Mouse (Mus musculus): ENCODE measurements around the gene Lrrtm1. TPM values are rescaled to one million over a fixed set of nuclear protein-coding genes. Genes with fewer than 3 reads are reported as not detected.
A peak's percentile ranks its signal among the peaks of the same experiment; 100 is the strongest.

The Lrrtm1 gene
- polyA plus RNA-seq, 1 experiment from 2014 or later: 8.8 TPM

DNA sequence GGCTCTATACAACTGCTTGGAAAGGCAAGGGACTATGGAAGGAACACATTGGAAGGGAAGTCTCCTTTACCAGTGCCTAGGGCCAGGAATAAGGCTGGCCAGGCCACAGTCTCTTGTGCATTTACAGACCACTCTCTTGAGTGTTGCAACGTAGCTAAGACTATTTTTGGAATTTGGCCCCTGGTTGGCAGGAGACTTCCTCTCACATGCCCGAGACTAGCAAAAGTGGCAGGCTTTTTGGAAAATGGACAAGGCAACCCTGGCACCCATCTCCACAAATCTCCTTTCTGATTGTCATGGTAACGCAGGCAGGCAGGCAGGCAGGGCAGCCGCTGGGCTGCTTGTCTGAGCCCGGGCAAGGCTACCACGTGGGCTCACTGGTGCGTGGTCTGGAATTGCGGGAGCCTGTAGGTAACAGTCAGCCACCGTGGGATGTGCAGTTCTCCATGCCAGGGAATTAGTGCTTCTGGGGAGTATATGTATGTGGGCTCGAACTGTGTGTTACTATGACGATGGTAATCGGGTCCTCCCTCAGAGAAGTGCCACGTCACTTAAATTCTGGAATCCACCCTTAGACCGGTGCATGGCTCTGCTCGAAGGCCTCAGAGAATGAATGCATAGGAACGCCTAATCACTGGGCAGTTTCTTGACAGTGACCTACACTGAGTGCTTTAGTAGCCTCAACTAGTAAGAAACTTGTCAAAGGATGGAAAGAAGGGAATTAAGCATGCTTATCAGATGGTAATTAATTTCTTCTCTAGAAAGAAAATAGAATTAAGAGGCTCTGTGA, 19.4 kb upstream of the Lrrtm1 start:
- Histone ChIP-seq H3K27ac (ENCODE audit: low read depth, low read length) (no peak overlapping the region), H3K27me3 (ENCODE audit: control insufficient read depth, insufficient read depth, low read length) (no peaks in the 10 kb centered on the region), H3K4me3 (ENCODE audit: low read depth, low read length) (no peak overlapping the region), H3K4me1 (ENCODE audit: control insufficient read depth, insufficient read depth, low read length) (peaks cover 8% of the 10 kb centered on the region), H3K9me3 (ENCODE audit: control insufficient read depth, low read length) (no peaks in the 10 kb centered on the region), H3K4me2 (no peak overlapping the region), H3K36me3 (ENCODE audit: control insufficient read depth, insufficient read depth, low read length) (no peaks in the 10 kb centered on the region), H3K9ac (ENCODE audit: low read length) (no peak overlapping the region)
- 31% methylated on average over 16 of the region's 16 CpGs for WGBS
- DNase-seq (ENCODE audit: low spot score, missing footprints) (no peak), ATAC-seq (ENCODE audit: low FRiP score) (peak; percentile 76)

DNA sequence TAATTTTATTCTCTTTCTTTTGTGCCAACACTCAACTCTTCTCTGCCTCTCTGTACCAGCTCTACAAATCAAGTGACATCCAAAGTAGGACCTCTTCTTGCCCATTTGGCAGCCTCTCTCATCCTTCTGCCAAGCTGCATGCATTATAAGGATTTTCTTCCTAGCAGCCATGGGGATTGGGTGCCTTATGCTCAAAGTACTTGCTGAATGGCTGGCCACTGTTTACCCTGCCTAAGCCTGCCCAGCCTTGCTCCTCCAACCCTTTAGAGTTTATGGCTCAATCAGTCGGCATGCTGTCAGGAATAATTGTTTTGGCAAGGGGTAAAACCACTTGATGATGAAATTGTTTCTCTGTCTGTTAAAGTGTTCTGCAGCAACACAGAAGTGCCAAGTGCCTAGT, 2.1 kb upstream of the Lrrtm1 start:
- no peak for DNase-seq (ENCODE audit: low spot score, missing footprints)
- Histone ChIP-seq H3K36me3 (ENCODE audit: control insufficient read depth, insufficient read depth, low read length) (no peaks in the 10 kb centered on the region), H3K4me2 (no peak overlapping the region), H3K27me3 (ENCODE audit: control insufficient read depth, insufficient read depth, low read length) (peaks cover 14% of the 10 kb centered on the region), H3K27ac (ENCODE audit: low read depth, low read length) (no peak overlapping the region), H3K9ac (ENCODE audit: low read length) (no peak overlapping the region), H3K4me3 (ENCODE audit: low read depth, low read length) (no peak overlapping the region), H3K4me1 (ENCODE audit: control insufficient read depth, insufficient read depth, low read length) (peaks cover 7% of the 10 kb centered on the region; the same call in 1 of the 2 replicates), H3K9me3 (ENCODE audit: control insufficient read depth, low read length) (no peaks in the 10 kb centered on the region)
- WGBS: 40% methylated on average over 1 of the region's 1 CpGs
- no peak for ATAC-seq (ENCODE audit: low FRiP score)

DNA sequence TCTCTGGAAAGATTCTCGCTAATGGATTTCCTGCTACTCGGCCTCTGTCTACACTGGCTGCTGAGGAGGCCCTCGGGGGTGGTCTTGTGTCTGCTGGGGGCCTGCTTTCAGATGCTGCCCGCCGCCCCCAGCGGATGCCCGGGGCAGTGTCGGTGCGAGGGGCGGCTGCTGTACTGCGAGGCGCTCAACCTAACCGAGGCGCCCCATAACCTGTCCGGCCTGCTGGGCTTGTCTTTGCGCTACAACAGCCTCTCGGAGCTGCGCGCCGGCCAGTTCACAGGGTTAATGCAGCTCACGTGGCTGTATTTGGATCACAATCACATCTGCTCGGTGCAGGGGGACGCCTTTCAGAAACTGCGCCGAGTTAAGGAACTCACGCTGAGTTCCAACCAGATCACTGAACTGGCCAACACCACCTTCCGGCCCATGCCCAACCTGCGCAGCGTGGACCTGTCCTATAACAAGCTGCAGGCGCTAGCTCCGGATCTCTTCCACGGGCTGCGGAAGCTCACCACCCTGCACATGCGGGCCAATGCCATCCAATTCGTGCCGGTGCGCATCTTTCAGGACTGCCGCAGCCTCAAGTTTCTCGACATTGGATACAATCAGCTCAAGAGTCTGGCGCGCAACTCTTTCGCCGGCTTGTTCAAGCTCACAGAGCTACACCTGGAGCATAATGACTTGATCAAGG, 1.2 kb downstream of the Lrrtm1 start:
- WGBS: under 1% methylated on average over 43 of the region's 43 CpGs
- DNase-seq (ENCODE audit: low spot score, missing footprints): peak; percentile 98

DNA sequence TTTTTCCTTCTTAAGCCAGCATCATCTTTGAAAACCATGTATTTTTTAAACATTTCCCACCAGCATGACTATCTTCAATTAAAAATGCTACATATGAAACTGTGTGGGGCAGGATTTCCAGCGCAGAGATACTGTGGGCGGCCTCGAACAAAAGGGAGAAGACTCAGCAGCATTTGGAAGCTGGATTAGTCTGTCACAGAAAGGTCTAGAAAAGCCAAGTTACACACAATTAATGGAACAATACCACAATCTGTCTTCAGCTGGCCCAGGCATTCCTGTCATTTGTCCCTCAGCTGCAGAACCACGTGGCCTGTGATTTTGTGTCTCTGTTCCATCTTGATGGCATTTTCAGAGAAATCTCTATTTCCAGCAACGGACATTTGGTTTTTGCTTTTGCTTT, 11.0 kb downstream of the Lrrtm1 start:
- Histone ChIP-seq H3K4me3 (ENCODE audit: low read depth, low read length) (no peak overlapping the region), H3K4me1 (ENCODE audit: control insufficient read depth, insufficient read depth, low read length) (no peaks in the 10 kb centered on the region), H3K36me3 (ENCODE audit: control insufficient read depth, insufficient read depth, low read length) (no peaks in the 10 kb centered on the region), H3K9me3 (ENCODE audit: control insufficient read depth, low read length) (no peaks in the 10 kb centered on the region), H3K27me3 (ENCODE audit: control insufficient read depth, insufficient read depth, low read length) (no peaks in the 10 kb centered on the region), H3K9ac (ENCODE audit: low read length) (no peak overlapping the region), H3K4me2 (no peak overlapping the region), H3K27ac (ENCODE audit: low read depth, low read length) (no peak overlapping the region)
- ATAC-seq (ENCODE audit: low FRiP score): no peak
- 77% methylated on average over 5 of the region's 5 CpGs for WGBS
- peak; percentile 60 for DNase-seq (ENCODE audit: low spot score, missing footprints)

More for the DNA sequence above, 1.2 kb downstream of the Lrrtm1 start:
- peak; percentile 85 for ATAC-seq (ENCODE audit: low FRiP score)
- H3K27me3 ChIP-seq (ENCODE audit: control insufficient read depth, insufficient read depth, low read length): peaks cover 16% of the 10 kb centered on the region
- no peaks in the 10 kb centered on the region for H3K9me3 ChIP-seq (ENCODE audit: control insufficient read depth, low read length)
- no peaks in the 10 kb centered on the region for H3K36me3 ChIP-seq (ENCODE audit: control insufficient read depth, insufficient read depth, low read length)
- H3K4me3 ChIP-seq (ENCODE audit: low read depth, low read length): peak overlapping the region; percentile 51
- peak overlapping the region; percentile 64; the same call in 1 of the 2 replicates for H3K27ac ChIP-seq (ENCODE audit: low read depth, low read length)
- peak overlapping the region; percentile 89 for H3K4me2 ChIP-seq
- H3K4me1 ChIP-seq (ENCODE audit: control insufficient read depth, insufficient read depth, low read length): peaks cover 7% of the 10 kb centered on the region; the same call in 1 of the 2 replicates
- H3K9ac ChIP-seq (ENCODE audit: low read length): peak overlapping the region; percentile 62

DNA sequence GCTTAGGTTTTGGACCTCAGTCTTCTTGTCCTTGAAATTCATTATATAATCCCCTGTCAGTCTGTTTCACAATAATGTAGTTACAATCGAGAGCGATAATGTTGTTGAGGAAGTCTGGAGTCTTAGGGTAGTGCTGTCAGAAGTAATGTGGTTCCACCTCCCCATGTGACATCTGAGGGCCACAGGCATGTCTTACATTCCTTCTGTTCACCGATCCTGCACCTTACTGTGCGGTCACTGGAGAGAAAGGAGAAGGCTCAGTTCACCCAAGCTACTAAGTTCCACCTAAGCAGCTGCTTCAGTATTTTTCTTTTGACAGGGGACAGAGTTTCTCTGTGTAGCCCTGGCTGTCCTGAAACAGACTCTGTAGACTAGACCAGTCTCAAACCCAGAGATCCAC, 13.9 kb downstream of the Lrrtm1 start:
- DNase-seq (ENCODE audit: low spot score, missing footprints): no peak
- no peak overlapping the region for H3K4me3 ChIP-seq (ENCODE audit: low read depth, low read length)
- H3K4me1 ChIP-seq (ENCODE audit: control insufficient read depth, insufficient read depth, low read length): no peaks in the 10 kb centered on the region
- 87% methylated on average over 4 of the region's 4 CpGs for WGBS
- H3K4me2 ChIP-seq: no peak overlapping the region
- no peaks in the 10 kb centered on the region for H3K36me3 ChIP-seq (ENCODE audit: control insufficient read depth, insufficient read depth, low read length)
- no peak for ATAC-seq (ENCODE audit: low FRiP score)
- H3K27me3 ChIP-seq (ENCODE audit: control insufficient read depth, insufficient read depth, low read length): no peaks in the 10 kb centered on the region
- H3K9me3 ChIP-seq (ENCODE audit: control insufficient read depth, low read length): no peaks in the 10 kb centered on the region
- H3K27ac ChIP-seq (ENCODE audit: low read depth, low read length): no peak overlapping the region
- no peak overlapping the region for H3K9ac ChIP-seq (ENCODE audit: low read length)

DNA sequence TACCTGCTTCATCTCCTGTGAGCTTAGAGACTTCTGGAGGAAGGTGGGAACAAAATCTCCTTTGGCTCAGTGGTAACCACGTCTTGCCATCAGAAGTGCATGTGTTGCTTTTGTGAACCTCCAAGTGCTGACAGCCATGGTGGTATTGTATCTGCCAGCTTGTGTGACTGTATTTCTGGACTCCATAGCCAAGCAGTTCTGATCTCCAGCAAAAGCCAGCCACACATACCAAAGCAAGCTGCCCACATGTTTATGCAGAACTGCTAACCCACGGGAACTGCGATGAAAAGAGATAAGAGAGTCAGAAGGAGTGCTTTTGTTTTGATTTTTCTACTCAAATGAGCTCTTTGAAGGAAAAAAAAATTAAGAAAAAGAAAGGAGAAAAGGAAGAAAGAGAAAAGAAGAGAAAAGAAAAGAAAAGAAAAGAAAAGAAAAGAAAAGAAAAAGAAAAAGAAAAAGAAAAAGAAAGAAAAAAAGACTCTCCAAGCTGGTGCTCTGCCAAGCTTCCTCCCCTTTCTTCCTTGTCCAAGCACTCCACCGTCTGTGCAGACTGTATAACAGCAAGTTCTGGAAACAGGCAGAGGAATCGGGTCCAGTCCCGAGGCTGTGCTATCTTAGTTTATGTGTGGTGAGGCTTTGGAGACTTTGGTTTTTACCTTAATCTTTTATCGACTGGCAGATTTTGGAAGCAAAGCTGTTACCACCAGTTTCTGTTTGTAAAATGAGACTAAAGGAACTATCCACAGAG, 15.0 kb downstream of the Lrrtm1 start:
- no peaks in the 10 kb centered on the region for H3K27me3 ChIP-seq (ENCODE audit: control insufficient read depth, insufficient read depth, low read length)
- no peak overlapping the region for H3K4me2 ChIP-seq
- DNase-seq (ENCODE audit: low spot score, missing footprints): peak; percentile 75
- no peak for ATAC-seq (ENCODE audit: low FRiP score)
- no peaks in the 10 kb centered on the region for H3K36me3 ChIP-seq (ENCODE audit: control insufficient read depth, insufficient read depth, low read length)
- WGBS: 55% methylated on average over 7 of the region's 7 CpGs
- H3K27ac ChIP-seq (ENCODE audit: low read depth, low read length): no peak overlapping the region
- no peaks in the 10 kb centered on the region for H3K9me3 ChIP-seq (ENCODE audit: control insufficient read depth, low read length)
- H3K4me1 ChIP-seq (ENCODE audit: control insufficient read depth, insufficient read depth, low read length): no peaks in the 10 kb centered on the region
- H3K9ac ChIP-seq (ENCODE audit: low read length): no peak overlapping the region
- no peak overlapping the region for H3K4me3 ChIP-seq (ENCODE audit: low read depth, low read length)

DNA sequence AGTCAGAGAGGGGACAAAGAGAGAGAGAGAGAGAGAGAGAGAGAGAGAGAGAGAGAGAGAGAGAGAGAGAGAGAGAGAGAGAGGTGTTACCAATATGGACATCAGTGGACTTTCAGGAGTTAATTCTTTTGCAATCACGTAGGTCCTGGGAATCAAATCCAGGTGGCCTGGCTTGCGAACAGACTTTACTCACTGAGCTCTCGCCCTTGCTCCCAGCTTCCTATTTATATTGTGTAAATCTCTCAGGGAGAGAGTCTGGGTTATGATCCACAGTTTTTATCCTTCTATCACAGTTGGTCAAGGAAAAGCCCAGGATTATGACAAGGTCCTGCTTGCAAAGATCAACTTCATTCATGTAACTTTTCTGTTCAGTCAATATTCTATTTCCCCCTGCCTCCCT, 22.7 kb downstream of the Lrrtm1 start:
- no peak overlapping the region for H3K27ac ChIP-seq (ENCODE audit: low read depth, low read length)
- H3K36me3 ChIP-seq (ENCODE audit: control insufficient read depth, insufficient read depth, low read length): no peaks in the 10 kb centered on the region
- no peaks in the 10 kb centered on the region for H3K4me1 ChIP-seq (ENCODE audit: control insufficient read depth, insufficient read depth, low read length)
- no peak overlapping the region for H3K4me2 ChIP-seq
- DNase-seq (ENCODE audit: low spot score, missing footprints) (peak; percentile 61), ATAC-seq (ENCODE audit: low FRiP score) (no peak)
- WGBS: 74% methylated on average over 3 of the region's 3 CpGs
- H3K4me3 ChIP-seq (ENCODE audit: low read depth, low read length): no peak overlapping the region
- no peaks in the 10 kb centered on the region for H3K9me3 ChIP-seq (ENCODE audit: control insufficient read depth, low read length)
- H3K27me3 ChIP-seq (ENCODE audit: control insufficient read depth, insufficient read depth, low read length): no peaks in the 10 kb centered on the region
- H3K9ac ChIP-seq (ENCODE audit: low read length): no peak overlapping the region

DNA sequence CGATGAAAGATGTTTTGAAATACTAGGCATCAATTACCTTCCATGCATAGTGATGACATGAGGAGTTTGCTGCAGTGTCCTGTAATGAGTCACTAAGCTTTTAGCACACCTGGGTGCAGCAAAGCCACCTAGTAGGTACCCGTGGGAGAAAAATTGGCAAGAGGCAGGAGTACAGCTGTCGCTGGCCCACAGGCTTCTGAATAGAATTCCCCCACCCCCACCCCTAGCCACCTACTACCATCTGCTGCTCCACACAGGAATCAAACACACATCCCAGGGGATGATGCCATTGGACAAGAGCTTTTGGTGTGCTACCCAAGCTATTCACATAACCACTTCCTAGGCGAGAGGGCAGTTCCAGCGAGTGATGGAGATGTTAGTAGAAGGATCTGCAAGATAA, 36.3 kb downstream of the Lrrtm1 start:
- Histone ChIP-seq H3K9me3 (ENCODE audit: control insufficient read depth, low read length) (no peaks in the 10 kb centered on the region), H3K9ac (ENCODE audit: low read length) (no peak overlapping the region), H3K4me1 (ENCODE audit: control insufficient read depth, insufficient read depth, low read length) (no peaks in the 10 kb centered on the region), H3K4me2 (no peak overlapping the region), H3K36me3 (ENCODE audit: control insufficient read depth, insufficient read depth, low read length) (no peaks in the 10 kb centered on the region), H3K27me3 (ENCODE audit: control insufficient read depth, insufficient read depth, low read length) (no peaks in the 10 kb centered on the region), H3K4me3 (ENCODE audit: low read depth, low read length) (no peak overlapping the region), H3K27ac (ENCODE audit: low read depth, low read length) (no peak overlapping the region)
- ATAC-seq (ENCODE audit: low FRiP score) (no peak), DNase-seq (ENCODE audit: low spot score, missing footprints) (no peak)
- 90% methylated on average over 5 of the region's 5 CpGs for WGBS

DNA sequence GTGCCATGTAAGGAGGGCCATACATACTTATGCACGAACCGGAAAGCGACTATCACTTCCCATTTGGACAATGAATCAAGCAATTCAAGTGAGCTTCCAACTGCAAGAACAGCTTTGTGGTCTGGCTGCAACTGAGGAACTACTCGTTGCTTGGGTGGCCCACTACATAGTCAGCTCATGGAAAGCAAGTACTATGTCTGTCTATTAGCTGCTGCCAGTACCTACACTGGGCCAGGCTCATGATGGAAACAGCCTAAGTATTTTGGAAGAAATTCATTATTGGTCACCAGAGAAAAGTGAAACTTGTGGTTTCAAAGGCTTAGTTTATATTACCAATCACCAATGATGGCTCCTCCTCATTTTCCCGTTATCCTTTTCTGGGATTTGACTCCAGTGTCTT, 43.8 kb downstream of the Lrrtm1 start:
- no peak overlapping the region for H3K4me2 ChIP-seq
- no peak overlapping the region for H3K4me3 ChIP-seq (ENCODE audit: low read depth, low read length)
- 92% methylated on average over 5 of the region's 5 CpGs for WGBS
- no peaks in the 10 kb centered on the region for H3K9me3 ChIP-seq (ENCODE audit: control insufficient read depth, low read length)
- no peaks in the 10 kb centered on the region for H3K27me3 ChIP-seq (ENCODE audit: control insufficient read depth, insufficient read depth, low read length)
- H3K27ac ChIP-seq (ENCODE audit: low read depth, low read length): no peak overlapping the region
- no peaks in the 10 kb centered on the region for H3K36me3 ChIP-seq (ENCODE audit: control insufficient read depth, insufficient read depth, low read length)
- H3K4me1 ChIP-seq (ENCODE audit: control insufficient read depth, insufficient read depth, low read length): no peaks in the 10 kb centered on the region
- no peak overlapping the region for H3K9ac ChIP-seq (ENCODE audit: low read length)
- ATAC-seq (ENCODE audit: low FRiP score) (no peak), DNase-seq (ENCODE audit: low spot score, missing footprints) (peak; percentile 69)
